Mouse (Mus musculus): ENCODE data around the gene Tmem266. TPM values are rescaled to one million over a fixed set of nuclear protein-coding genes. Genes with fewer than 3 reads are reported as not detected.

Tmem266 gene
- total RNA-seq, 1 experiment from 2014 or later = 0.58 TPM

DNA sequence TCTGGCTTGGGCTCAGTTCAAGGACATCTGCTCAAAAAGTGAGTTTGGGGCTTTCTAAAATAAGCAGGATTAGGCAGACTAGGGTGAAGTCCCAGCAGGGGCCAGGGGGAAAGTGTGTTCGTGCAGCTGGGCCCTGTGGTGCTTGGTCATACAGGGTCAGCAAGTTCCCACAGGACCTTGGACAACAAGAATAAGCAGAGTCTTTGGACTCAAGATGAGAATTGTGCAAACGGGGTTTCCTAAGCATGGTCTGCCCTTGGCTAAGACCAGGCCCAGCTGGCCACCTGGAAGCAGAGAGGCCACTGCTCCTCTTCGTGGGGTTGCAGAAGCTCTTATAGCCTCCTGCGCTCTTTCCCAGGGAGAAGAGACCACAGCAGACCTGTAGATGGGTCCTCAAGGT is 77.5 kb downstream of the Tmem266 start:
- no peak for DNase-seq

DNA sequence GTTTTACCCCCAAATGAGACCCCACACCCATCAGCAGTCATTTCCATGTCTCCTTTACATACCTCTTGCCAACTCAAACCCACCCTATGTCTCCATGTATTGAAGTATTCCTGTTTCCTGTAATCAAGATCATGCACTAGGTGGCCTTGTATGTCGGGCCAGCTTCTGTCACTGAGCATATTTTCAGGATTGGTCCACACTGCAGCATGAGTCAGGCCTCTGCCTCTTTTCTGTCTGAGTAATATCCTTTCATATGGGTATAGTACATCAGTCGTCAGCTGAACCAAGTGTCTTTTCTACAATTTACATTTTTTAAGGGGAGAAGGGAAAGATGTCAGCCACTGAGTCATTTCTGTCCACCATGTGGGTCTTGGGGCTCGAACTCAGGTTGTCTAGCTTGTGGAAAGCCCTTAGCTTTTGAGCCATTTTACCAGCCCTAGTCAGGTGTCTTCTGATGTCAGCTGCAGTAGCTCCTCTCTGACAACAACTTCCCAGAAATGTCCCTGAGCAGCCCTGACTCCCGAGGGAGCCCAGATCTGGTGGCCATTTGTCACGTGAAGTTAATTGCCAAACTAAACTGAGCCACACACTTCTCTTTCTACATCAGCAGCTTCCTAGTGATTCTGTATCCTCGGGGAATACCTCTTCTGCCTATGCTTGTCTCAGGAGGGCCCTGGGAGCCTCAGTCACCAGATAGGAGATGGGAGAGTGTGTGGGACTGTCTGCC is 78.4 kb downstream of the Tmem266 start:
- no peak for DNase-seq

DNA sequence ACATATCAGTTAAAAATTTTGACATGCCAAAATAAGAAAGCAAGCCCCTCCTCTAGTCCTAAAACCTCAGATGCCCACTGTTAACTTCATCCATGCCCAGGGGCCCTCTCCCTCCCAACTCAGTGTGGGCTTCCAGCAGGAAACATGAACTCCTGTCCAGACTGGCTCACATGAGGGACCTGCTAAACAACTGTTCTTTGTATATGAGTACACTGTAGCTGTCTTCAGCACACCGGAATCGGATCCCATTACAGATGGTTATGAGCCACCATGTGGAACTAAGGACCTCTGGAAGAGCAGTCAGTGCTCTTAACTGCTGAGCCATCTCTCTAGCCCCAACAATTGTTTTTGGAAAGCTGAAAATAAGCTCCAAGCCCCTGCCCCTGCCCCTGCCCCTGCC is 80.1 kb downstream of the Tmem266 start:
- no peak for DNase-seq

DNA sequence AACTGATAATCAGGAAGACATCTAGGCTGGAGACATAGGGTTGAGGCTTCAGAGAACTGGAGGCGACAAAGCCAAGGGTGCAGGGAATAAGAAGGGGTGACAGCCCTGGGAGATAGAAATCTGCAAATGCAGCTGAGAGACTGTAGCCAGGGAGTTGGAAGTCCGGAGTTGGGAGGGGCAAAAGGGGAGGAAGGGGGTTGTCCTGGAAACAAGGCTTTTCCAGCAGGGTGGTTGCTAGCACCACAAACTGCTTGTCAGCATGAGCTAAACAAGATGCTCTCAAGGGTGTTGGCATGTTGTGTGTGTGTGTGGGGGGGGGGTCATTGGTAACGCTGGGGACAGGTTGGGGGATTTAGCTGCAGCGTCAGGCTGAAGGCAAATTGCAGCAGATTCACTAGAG is 82.1 kb downstream of the Tmem266 start:
- no peak for DNase-seq

DNA sequence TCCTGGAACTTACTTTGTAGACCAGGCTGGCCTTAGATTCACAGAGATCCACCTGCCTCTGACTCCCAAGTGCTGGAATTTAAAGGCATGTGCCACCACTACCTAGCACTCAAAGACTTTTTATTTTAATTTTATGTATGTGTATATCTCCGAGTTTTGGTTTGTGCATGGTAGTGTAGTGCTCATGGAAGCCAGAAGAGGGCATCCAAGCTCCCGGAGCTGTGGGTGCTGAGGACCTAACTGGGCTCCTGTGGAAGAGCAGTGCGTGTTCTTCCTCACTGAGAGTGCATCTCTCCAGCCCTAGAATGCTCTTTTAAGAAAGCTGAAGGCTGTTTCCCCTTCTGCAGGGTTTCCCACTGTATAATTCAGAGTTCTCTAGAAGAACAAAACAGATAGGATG is 83.1 kb downstream of the Tmem266 start:
- DNase-seq = no peak

DNA sequence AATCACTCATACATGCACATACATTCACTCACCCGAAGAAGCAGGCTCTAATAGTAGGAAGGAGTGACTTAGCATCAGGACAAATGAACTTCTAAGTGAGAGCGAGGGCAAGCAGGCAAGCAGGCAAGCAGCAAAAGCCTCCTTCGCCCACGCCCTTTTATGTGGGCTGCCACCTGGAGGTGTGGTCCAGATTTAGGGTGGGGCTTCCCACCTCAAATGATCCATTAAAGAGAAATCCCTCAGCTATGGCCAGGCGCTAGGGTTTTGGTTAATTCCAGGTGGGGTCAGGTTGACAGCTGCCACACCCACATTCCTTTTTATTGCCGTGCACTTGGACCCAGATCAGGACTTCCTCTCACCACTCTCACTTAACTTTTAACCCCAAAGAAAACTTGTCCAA is 83.7 kb downstream of the Tmem266 start:
- no peak for DNase-seq

DNA sequence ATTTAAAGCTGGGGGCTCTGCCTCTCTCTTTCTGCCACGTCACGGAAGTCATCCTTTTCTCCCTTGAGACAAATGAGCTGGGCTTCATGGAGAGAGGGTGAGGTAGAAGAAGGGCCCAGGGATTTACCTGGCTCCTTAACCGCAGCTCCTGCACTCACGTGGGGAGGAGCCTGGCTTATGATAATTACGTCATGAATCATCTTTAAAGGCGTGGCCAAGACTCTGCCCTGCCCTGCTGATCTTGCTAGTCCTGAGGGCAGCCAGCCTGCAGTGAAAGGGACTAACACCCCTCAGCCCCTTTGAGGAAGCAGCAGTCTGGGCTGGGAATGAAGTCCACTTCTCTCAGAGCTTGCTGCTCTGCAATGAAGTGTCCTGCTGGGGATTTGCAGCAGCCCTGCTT is 84.4 kb downstream of the Tmem266 start:
- DNase-seq = no peak

DNA sequence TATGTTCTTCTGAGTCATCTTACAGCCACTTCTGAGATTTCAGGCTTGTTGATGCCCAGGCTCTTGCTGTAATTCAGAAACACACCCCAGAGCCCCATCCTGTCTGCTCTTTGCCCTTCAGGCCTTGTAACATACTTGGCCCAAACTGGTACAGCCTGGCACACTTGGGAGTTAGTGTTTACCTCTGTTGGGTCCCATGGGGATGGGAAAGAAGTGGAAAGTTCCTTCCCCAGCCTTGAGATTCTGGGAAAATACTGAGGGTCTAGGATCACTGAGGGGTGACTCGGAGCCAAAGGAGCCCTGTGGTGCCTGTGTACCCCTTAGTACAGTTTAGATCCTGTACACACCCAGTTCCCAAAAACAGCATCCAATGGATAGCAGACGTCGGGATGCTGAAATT is 95.1 kb downstream of the Tmem266 start:
- DNase-seq = no peak

DNA sequence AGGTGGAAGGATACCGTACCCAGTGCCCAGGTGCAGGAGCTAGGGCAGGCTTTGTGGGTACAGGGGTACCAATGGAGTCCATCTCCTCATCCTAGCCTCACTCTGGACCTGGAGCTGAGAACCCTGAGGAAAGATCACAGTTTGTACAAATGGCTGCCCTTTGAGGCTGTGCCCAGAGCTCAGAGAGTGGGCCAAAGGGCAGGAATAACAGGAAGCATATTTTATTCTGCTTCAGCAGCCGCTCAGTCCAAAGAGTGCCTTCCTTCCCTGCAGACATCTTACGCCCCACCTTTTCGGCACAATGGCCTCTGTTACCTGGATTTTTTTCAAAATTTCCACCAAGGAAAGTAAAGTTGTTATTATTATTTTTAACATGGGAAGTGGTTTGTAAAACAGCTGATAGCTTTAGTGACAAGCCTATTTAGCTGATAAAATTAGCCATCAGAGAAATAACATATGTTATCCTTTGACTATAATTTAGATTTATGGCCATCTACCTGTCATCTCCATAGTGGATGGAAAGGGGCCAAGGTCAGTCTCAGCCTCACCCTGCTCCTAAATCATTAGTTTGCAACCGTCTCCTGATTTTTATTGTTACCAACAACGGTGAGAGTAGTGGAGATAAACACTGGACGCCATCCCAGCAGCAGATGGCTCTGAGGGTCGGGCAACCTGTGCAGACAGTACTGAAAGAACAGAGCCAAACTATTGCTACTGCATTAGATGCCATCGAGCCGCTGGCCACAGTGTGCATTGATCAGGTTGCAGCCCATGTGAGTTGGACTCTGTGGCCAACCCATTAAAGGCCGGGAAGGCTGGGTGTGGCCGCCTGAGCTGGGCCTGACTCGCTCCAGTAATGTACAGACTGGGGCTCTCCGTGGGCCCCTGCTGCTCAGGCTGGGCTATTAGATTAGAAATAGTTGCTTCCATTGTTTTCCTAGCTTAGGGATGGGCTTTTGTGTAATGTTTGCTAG is 97.0 kb downstream of the Tmem266 start:
- DNase-seq = no peak

DNA sequence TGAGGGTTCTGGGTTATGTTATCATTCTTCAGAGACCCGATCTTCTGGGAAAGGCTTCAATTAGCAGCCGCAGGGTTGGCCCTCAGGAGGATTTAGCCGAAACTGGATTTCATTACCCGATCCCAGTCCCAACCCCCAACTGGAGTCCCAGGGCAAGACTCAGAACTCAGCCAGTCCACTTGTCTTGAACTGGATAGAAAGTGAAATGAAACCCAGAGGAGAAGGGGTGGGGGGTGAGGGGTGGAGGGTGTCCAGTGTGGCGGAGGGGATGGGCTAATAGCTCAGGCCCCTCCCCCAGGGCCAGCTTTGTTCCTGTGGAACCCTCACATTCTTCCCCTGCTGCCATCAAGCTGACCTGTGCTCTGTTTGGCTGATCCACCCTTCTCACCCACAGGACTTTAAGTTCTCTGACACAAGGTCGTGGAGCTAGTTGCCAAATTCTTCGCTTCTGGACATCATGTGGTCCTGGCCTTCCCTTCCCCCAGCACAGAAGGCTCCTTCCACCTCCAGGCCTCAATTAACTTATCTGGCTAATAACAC is 98.6 kb downstream of the Tmem266 start:
- DNase-seq = no peak

DNA sequence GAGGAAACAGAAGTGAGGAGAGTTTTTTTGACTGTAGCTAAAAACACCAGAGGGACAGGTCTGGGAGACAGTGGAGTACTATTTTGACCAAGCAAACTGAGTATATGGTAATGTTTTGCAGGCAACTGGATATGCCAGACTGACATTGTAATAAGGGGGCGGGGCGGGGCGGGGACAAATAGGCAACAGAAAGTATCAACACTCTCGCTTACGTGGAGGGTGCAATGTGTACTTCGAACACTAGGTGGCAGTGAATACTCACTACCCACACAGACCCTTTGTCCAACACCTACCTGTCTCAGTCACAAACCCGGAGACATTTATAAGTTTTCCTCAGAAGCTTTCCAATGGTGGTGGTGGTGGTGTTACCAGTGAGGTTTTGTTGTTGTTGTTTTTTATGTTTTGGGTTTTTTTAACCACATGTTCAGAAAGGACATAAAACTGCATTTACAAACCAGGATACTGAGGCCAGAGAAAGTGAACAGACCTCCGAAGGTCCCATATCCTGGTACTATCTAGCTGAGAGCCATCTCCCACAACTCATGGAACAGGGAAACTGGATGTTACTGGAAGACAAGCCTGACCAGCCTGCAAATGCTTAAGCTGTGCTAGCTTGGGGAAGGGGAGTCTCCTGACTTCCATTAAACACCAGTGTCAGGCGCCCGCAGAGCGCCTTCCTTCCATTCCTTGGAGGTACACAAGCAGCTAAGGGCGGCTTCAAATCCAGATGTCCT is 102.7 kb downstream of the Tmem266 start:
- DNase-seq = peak; percentile 52

DNA sequence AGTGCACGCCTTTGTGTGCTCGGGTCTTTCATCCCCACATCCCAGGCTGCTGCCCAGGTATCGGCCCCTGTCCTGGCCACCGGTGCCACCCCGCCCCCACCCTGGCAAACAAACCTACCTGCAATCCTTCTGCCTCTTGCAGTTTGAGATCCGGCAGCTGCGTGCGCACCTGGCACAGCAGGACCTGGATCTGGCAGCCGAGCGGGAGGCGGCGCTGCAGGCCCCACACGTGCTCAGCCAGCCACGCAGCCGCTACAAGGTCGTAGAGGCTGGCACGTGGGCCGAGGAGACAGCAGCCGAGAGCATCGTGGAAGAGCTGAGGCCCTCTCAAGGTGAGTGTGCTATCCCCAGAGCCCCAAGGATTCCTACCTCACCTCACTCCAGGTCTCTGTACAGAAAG is 103.4 kb downstream of the Tmem266 start:
- peak; percentile 30 for DNase-seq

DNA sequence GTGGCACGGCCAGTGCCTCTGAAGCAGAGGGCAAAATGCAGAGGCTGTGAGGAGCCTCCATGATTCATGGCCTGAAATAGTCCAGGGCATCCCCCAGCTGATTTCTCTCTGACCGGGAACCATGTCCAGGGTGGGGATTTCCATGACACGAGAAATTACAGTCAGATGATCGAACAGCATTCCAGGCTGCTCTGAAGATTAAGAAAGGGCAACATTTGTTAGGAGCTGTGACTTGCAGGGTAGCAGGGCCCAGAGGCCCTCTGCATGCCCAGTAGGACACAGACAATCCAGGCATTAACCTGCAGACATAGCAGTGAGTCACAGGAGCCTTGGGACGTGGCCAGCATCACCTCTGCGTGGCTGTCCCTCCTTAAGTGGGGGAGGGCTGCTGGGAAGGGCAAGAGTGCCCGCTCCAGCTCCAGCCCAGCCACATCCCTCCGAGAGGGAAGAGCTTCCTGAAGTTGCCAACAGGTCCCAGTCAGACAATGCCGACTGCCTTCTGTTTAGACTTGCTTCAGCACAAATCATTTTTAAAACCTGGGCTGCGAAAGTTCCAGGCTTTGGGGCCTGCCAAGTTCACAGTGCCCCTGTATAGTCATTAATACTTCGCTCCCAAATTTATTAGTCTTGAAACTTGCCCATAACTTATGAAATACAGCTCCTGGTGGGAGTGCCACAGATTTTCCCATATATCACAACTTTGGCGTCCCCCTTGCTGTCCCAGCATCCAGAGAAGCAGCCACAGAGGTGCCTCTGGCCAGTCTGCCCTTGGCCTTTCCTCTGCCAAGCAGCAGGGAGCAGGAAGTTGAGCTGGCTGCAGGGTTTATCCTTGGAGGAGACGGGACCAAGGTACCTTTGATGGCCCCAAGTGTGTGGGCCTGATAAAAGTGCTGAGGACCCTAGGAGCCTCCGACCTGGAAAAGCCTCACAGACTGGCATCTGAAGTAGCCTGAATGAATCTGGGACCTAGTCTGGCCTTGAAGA is 105.9 kb downstream of the Tmem266 start:
- peak; percentile 33 for DNase-seq

DNA sequence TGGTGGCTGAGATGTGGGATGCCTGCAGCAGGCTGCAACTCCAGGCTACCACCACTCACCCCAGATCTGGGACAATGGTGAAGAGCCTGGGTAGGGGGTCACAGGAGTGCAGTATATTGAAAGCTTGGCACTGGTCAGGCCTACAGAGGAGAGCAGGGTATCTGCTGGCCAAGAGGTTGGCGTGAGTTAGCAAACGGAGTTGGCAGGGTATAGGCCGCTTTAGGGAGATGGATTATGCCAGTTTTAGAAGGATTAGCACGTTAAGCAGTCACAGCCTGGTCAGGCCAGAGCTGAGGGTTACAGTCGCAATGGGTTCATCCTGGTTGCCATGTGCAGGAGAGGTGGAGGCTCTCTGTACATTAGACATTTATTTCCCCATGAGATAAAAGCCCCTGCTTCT is 107.2 kb downstream of the Tmem266 start:
- DNase-seq = no peak

DNA sequence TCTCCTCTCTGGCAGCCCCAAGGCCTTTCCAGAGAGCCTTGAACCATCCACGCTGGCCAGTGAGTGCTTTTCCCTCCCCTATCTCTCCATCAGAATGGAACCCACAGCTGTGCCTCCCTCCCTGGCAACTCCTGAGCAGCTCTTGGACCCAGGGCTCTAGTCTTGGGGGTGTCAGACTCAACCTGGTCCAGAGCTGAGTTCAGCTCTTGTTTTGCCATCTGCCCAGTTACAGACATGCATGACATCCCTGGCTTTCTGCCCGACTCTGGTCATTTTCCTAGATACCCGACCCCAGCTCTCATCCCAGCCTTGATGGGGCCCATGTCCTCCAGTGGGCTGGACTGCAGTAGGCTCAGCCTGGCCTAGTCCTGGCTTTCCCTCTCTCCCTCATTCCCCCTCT is 111.7 kb downstream of the Tmem266 start:
- no peak for DNase-seq

DNA sequence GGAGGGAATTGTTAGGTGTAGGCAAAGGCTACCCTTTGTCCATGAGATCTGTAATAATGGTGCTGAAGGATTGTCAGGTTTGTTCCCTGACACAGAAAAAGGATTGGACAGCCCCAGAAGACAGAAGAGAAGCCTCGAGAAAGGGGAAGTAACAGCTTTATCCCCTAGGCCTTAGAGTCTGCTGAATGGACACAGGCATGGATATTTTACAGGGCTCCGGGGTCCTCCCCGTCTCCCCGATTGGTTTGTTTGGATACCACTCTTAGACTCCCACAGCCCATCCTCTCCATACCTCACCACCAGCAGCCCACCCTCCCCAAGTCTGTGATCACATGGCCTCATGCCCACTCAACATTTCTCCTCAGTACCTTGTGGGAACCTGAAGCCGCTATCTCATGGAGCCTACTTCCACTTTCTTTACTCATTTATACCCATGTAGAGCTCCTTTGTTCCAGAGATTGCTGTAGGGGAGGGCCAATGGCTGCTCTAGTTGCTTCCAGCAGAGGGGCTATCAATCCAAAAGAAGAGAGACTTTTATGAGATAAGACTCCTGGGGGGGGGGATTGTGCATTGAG is 112.6 kb downstream of the Tmem266 start:
- DNase-seq = no peak

DNA sequence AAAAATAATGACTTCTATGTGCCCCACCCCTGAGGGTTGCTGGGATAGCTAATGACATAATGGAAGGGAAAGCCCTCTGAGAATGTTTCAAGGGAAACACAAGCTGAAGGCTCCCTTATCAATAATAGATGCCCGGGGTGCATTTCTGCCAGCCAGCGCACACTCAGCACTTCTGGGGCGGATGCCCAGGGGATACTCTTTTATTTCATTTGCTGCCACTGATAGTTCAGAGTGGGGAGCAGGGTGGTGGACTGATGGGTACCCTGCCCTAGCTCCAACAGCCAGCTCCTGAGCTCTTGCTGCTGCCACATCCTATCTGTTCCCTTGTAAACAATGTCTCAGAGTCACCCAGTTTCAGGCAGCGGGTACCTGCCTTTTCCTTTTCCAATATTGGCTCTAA is 120.8 kb downstream of the Tmem266 start:
- DNase-seq = no peak

DNA sequence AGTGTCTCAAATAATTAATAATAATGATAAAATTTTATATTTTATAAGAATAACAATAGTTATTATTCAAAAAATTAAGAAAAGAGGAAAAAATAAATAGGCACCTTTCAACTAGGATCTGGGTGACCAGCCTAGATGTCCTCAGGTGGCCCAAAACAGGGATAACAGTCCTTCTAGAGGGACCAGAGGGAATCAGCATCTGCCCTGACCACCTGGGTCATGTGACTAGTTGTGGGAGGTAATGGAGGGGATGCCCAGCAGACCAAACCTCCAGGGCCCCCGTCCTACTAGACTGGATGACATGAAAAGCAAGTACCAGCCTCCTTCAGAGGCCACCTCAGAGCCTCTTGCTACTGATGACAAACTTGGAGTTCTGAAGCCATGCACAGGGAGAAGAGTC is 122.4 kb downstream of the Tmem266 start:
- no peak for DNase-seq

DNA sequence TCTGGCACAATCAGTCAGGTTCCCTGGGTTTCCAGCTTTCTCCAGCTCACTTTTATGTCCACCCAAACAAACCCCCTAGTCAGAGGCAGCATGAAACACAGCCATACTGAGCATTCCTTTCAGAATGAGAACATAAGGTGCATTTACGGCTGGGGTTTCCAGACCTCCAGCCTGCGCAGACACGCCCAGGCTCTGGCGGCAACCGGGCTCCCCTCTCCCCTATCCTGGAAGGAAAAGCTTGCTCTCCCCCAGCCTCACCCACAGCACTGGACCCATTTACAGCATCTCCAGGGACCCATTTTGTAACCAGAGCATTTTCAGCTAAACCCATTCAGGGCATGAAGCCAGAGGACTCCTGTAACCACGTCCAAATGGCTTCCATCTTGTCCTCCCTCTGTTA is 123.3 kb downstream of the Tmem266 start:
- DNase-seq = no peak

DNA sequence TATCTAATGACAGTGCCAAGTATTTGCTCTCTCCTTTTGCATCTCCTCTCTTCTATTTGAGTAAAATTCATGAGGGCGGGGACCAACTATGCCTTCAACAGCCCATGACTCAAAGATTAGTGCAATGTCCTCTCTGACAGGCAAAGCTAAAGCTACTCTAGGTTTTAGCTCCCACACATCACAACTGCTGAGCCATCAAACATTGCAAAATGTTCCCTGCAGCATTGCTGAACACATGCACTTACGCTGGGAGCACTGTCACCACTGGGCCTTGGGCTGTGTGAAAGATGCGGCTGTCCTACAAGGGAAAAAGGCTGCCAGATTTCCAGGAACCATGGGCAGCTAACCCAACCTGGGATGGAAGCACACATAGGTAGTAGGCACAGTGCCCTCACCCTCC is 124.7 kb downstream of the Tmem266 start:
- no peak for DNase-seq

DNA sequence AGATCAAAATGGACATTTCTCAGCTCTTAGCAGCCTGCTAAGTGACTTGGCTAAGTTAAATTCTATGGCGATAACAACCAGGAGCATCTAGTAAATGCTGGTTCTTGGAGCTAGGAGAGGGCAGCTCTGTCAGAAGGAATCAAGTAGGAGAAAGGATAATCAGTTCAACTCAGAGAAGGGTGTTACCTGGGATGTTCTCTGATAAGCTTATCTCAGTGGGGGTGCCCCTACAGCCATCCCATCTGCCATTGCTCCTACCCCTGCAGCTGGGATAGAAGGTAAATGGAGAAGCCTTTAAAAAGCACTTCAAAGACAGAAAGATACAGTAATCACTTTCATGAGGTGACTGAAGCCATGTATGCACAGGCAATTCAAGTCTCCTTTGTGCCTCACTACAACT is 126.2 kb downstream of the Tmem266 start:
- DNase-seq = no peak

All from adrenal gland, postnatal 25 days (tissue).